Mouse (Mus musculus): ENCODE data around the gene Prps1.
"Not testable (repeated sequence)": the region's sequence is repeated elsewhere in the genome, so short reads cannot be mapped to it uniquely, and the experiment has no call there.

The Prps1 gene

GRCm38 (mm10) chrX:140501401-140502301 is 45.2 kb downstream of the Prps1 start:
- peak; percentile 51 for DNase-seq

GRCm38 (mm10) chrX:140503905-140504304 is 47.5 kb downstream of the Prps1 start:
- DNase-seq, result peak; percentile 83

GRCm38 (mm10) chrX:140505497-140506238 is 49.3 kb downstream of the Prps1 start:
- DNase-seq, result peak; percentile 92

- DNase-seq, result no peak
Measured at GRCm38 (mm10) chrX:140506436-140507180, 50.2 kb downstream of the Prps1 start.

GRCm38 (mm10) chrX:140507377-140507776 is 51.0 kb downstream of the Prps1 start:
- DNase-seq, result no peak

- not testable (repeated sequence) for DNase-seq
Measured at GRCm38 (mm10) chrX:140508791-140509190, 52.4 kb downstream of the Prps1 start.

GRCm38 (mm10) chrX:140509817-140510216 is 53.4 kb downstream of the Prps1 start:
- DNase-seq, result no peak

GRCm38 (mm10) chrX:140510696-140511429 is 54.5 kb downstream of the Prps1 start:
- no peak for DNase-seq

- no peak for DNase-seq
Measured at GRCm38 (mm10) chrX:140511687-140512651, 55.6 kb downstream of the Prps1 start.

GRCm38 (mm10) chrX:140513379-140513778 is 57.0 kb downstream of the Prps1 start:
- DNase-seq, result no peak

- DNase-seq, result no peak
Measured at GRCm38 (mm10) chrX:140518351-140518750, 61.9 kb downstream of the Prps1 start.

GRCm38 (mm10) chrX:140520146-140521102 is 64.0 kb downstream of the Prps1 start:
- DNase-seq, result peak; percentile 87

GRCm38 (mm10) chrX:140522071-140522765 is 65.8 kb downstream of the Prps1 start:
- DNase-seq, result no peak

- no peak for DNase-seq
Measured at GRCm38 (mm10) chrX:140524231-140524630, 67.8 kb downstream of the Prps1 start.
